Mouse (Mus musculus): Measurements from ENCODE around the gene Ran. TPM values are rescaled to one million over a fixed set of nuclear protein-coding genes. Genes with fewer than 3 reads are reported as not detected.
"Not testable (repeated sequence)": the region's sequence is repeated elsewhere in the genome, so short reads cannot be mapped to it uniquely, and the experiment has no call there.

Ran gene
- total RNA-seq (2021), result 100 to 1,000 TPM; 164 to 165 TPM

DNA sequence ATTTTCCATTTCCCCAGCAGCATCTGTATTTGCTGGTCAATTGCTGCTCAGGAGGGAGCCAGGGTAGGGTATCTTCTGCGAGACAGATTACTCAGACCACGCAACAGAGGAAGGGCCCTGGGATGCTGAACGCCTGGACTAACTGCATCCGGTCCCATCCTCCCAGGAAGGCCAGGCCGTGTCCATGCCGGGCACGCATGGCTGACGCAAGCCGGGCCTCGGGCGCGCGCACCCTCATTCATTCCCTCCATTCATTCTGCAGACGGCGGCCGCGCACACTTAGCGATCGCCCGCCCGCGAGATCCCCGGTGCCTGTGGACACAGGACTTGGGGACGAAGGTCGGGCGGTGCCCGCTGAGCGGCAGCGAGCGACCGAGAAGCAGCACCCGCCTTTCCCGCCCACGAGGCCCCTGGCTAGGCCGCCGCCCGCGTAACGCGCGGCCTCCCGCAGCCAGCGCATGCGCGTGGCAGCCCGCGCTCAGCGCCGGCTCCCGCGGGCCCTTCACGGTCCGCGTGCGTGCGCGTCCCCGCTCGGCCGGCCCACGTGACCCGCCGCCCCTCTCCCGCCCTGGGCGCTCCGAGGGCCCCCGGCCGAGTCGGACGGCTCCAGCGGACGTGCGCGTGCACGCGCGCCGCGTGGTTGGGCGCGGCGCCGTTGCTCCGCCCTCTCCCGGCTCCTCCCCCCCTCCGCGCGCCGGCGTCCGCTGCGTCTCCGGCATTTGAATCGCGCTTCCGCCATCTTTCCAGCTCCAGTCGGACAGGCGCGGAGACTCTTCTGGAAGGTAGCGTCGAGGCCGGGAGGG is at the start of gene Ran:
Gene Ran, plus strand, starts transcription at position 573 of the 803 bp plus-strand sequence.
- intact Hi-C loops (cut with DNase I), result no loop called here
- DNase-seq, result peak; percentile 97

DNA sequence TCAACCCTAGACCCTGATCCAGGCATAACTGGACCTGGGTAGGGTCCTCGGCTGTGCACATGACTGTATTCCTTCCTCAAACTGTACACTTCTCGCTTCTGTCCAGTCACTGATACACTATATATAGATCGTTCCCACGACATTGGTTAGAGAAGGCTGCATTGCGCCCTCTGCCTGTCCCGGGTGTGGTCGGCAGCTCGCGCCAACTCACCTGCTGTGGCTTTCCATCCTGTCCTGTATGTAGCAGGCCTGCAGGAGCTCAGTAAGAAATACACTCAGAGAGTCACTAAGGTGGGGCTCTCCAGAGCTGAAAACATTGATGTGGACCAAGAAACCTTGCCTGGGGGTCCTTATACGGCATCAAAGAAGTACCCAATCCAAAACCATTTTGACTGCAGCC is 49.0 kb upstream of the Ran start:
- DNase-seq, result no peak
- intact Hi-C loops (cut with DNase I), result loop anchor here (5.0 to 10.0 kb wide), 2 partner anchors 239 to 446 kb away; no protein-coding TSS in a partner anchor

DNA sequence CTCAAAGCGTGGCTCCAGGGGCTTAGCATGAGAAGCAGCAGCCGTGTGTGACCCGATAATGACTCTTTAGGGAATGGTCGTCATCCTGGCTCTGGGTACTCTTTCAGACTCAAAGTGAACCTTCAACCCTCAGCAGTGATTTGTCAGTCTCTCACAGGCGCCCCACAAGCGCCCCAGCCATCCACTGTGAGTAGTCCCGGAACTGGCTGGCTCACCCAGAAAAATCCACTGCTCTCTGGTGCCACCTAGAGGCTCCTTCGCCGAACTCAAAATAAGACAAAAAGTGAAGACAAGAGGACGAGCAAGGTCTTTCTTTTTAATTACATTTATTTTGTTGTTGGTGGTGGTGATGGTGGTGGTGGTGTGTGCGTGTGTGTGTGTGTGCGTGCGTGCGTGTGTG is 48.6 kb upstream of the Ran start:
- intact Hi-C loops (cut with DNase I), result loop anchor here (5.0 to 10.0 kb wide), 2 partner anchors 239 to 446 kb away; no protein-coding TSS in a partner anchor
- peak; percentile 70 for DNase-seq

DNA sequence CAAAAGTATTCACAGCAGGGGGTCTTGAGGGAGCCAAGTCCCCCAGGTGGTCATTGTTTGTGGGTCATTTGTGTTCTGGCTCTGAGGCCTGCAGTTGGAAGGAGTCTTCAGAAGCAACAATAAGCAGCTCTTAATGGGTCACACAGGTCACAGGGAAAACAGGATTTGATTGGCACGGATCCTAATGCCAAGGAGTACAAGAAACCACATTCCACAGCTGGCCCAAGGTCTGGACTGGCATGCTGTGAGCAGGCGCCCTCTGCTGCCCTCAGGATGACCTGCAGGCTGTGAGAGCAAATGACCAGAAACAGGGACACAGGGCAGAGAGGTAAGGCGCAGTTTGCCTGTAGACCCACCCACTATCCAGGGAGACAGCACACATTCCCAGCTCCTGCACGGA is 43.6 kb upstream of the Ran start:
- DNase-seq, result peak; percentile 38
- intact Hi-C loops (cut with DNase I), result loop anchor here (10.0 kb wide), 1 partner anchor 451 kb away; no protein-coding TSS in a partner anchor

DNA sequence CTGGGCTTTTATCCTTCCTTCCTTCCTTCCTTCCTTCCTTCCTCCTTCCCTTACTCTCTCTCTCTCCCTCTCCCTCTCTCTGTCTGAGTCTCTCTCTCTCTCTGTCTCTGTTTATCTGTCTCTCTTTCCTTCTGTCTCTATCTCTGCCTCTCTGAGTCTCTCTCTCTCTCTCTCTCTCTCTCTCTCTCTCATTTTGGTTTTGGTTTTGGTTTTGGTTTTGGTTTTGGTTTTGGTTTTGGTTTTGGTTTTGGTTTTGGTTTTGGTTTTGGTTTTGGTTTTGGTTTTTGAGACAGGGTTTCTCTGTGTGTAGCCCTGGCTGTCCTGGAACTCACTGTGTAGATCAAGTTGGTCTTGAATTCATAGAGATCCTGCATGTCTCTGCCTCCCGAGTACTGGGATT is 42.4 kb upstream of the Ran start:
- intact Hi-C loops (cut with DNase I), result loop anchor here (10.0 kb wide), 1 partner anchor 453 kb away; no protein-coding TSS in a partner anchor
- not testable (repeated sequence) for DNase-seq

DNA sequence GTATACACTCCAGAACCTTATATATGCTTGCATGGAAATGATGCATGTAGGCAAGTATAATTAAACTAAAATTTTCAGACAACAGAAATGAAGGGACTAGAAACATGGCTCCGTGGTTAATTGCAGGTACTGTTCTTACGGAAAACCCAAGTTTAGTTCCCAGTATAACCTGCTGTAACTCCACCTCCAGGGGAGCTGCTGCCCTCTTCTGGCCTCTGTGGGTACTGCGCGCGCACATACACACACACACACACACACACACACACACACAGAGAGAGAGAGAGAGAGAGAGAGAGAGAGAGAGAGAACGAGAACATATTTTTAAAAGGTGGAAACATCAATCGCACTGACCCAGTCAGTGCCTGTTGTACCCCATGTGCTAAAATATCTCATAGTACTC is 40.9 kb upstream of the Ran start:
- intact Hi-C loops (cut with DNase I), result loop anchor here (10.0 kb wide), 1 partner anchor 454 kb away; no protein-coding TSS in a partner anchor
- no peak for DNase-seq

DNA sequence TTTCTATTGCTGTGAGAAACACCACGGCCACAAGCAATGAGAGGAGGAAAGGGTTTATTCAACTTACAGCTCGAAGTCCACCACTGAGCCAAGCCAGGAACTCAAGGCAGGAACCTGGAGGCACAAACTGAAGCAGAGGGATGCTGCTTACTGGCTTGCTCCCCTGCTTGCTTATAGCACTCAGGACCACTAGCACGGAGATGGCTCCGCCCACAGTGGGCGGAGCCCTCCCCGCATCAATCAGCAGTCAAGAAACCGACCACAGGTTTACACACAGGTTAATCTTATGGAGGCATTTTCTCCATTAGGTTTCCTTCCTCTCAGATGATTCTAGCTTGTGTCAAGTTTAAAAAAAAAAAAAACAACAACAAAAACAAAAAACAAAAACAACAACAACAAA is 39.0 kb upstream of the Ran start:
- intact Hi-C loops (cut with DNase I), result no loop called here

DNA sequence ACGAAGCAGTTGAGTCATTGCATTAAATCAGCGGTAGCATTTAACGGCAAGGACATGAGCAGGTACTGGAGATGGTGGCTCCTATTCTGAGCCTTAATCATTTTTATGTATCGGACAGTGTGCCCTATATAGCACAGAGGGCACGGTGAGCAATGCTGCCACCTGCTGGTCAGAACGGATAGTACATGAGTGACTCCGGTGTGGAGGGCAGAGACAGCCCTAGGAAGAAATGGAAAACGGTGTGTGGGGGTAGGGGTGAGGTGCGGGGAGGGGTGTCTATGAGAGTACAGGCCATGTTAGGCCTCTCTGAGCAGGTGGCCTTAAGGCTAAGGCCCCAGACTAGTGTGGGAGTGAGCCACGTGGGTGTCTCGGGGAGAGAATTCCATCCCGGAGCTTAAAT is 38.3 kb upstream of the Ran start:
- DNase-seq, result peak; percentile 77
- intact Hi-C loops (cut with DNase I), result no loop called here

More for the DNA sequence above, 39.0 kb upstream of the Ran start:
- DNase-seq, result no peak

DNA sequence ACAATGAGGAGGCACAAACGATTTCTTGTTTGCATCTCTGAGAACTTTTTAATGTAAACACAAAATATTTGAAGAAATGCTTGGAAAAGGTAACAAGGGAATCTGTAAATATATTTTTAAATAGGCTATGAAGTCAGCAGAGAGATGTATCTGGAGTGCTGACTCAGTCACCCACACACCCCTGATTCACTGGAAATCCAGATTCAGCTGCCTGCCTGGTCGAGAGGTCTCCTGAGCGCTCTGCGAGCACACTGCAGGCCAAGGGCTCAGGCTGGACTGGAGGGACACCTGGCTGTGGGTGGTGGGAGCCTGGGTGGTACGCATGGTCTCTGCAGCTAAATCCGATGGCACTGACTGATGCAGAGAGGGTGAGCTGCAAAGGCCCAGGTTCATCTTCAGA is 35.3 kb upstream of the Ran start:
- intact Hi-C loops (cut with DNase I), result no loop called here
- no peak for DNase-seq

DNA sequence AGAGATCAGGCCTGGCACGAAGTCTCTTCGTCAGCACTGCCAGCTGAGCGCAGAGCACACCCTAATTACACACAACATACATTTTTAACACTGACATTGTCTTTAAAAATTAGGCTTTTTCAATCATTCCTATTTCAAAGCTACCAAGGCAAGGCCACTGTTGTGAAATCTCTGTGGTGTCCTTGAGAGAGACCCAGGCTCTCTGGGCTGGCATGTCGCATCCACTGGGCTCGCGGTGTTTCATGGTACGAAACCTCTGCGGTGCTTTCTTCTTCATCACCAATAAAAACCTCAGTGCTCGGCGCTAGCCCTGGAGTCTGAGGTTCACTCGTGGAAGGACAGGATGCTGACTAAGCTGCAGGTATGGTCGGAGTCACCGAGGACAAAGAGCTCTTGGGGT is 33.9 kb upstream of the Ran start:
- no peak for DNase-seq
- intact Hi-C loops (cut with DNase I), result no loop called here

DNA sequence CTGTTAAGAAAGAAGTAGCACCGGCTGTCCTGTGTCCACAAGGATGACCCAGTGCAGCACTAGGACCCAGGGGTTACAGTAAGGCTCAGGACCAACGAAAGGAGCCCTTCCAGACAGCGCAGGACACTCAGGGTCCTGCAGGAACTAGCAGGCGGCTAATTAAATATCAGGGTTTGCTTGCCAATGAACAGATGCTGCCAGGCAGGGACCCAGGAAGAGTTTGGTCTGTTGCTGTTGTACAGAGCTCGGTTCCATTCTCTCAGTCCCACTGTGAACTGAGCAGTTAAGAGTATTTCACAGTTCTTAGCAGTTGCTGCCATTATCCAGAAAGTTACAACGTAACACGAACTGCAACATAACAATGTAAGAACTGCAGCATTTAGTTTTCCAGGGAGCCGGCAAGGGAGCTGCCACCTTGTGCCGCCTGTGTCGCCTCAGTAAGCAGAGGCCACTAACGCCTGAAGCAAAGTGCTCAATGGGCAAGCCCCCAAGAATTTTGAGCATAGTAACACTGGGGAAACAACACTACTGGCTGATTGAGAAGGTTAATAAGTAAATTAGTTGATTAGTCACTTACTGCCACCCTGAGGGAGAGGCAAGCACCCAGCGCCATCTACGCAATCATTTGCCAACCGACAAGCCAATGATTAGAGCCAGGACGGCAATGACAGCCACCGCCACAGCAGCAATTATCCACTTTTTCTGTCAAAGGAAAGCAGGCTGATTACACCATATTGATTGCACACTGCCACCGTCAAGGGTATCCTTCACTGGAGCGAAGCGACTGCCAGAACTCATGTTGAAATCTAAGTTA is 32.5 kb upstream of the Ran start:
- peak; percentile 68 for DNase-seq
- intact Hi-C loops (cut with DNase I), result no loop called here

DNA sequence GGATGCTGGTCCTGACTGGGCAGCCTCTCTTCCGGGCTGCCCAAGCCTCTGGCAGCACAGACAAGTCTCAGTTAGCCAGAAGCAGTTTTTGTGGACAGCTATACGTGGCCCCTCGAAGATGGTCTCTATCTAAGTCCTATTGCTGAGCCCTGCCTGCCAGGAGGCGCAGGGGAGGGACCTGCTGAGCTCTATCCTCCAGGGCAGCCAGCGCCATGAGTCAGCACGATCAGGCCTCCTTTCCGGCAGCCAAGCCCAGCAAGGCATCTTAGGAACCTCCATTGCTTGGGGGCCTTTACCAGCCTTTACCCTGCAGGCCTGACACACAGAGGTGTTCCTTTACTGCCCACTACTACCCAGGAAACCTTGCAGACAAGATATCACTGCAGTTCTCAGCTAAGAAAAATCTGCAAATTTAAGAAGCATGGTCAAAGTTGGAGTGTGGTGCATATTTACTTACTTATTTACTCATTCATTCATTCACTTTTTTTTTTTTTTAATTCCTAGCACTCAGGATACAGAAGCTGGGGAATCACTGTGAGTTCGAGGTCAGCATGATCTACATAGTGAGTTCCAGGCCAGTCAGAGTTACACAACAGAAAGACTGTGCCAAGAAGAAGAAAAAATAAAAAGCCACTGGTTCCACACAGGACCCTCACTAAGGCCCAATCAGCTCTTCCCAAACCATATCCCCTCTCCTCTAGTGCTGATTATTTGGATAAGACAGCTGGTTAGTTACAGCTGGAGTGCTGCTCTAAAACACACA is 19.0 kb upstream of the Ran start:
- intact Hi-C loops (cut with DNase I), result no loop called here
- DNase-seq, result no peak

DNA sequence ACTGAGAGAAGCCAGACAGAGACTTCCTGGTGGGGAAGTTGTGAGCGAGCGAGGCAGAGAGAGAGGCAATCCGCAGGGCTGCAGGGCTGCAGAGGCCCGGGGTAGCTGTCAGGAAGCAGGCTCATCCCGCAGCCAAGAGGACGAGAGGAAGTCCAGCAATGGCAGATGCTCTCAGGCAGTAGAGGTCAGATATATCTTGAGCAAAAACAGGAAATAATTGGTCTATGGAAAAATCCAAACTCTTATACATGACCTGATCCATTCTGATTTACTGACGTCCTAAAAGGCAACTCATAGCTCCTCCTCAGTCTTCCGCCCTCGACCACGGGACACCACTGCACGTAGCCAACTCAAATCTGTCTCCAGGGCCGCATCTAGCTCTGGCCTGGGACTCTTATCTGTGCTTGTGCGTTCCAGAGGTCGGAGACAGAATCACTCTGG is 17.3 kb upstream of the Ran start:
- intact Hi-C loops (cut with DNase I), result no loop called here
- no peak for DNase-seq

DNA sequence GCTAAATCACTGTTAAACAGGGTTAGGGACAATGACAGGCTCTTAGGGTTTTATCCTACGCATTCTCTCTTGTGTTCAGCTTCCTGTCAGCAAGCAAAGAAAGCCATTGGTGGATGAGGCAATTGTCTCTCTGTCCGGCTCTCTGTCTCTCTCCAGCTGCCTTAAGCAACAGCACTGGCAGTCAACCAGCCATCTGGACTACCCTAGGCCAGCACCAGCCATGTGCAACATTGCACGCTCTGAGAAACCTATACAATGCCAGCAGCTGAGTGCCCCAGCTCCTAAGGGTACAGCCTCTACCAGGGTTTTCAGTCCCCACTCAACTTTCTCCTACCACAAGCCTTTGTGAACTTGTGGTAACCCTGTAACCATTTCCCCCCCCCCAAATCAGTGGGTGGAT is 14.5 kb upstream of the Ran start:
- intact Hi-C loops (cut with DNase I), result no loop called here
- peak; percentile 57 for DNase-seq

DNA sequence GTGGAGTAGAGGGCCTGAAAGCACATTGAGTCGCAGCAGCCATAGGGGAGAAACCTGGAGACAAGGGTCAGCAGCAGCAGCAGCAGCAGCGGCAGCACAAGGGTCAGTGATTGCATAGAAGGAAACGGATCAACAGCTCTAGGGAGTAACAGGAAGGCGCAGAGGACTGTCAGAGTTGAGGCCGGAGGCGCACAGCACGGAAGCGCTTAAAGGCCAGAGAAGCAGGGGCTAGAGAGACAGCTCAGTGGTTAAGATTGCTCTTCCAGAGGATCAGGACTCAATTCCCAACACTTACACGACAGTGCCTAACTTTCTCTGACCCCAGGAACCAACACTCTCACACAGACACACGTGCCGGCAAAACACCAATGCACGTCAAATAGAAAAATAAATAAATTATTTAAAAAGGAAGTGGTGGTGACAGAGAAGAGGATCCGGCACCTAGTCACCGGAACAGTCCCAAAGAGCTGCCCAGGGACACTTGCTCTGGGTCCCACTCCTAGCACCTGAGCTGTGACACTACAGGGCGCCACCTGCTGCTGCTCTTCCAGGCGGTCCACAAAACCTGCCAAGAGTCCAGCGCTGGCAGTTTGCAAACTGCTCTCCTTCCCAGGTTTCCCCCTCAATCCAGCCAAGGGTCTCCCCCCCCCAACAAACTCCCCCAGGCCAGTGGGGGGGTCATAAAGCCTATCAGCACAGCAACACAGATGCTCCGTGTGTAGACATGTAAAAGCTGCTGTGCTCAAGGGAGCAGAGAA is 13.7 kb upstream of the Ran start:
- DNase-seq, result no peak
- intact Hi-C loops (cut with DNase I), result no loop called here

DNA sequence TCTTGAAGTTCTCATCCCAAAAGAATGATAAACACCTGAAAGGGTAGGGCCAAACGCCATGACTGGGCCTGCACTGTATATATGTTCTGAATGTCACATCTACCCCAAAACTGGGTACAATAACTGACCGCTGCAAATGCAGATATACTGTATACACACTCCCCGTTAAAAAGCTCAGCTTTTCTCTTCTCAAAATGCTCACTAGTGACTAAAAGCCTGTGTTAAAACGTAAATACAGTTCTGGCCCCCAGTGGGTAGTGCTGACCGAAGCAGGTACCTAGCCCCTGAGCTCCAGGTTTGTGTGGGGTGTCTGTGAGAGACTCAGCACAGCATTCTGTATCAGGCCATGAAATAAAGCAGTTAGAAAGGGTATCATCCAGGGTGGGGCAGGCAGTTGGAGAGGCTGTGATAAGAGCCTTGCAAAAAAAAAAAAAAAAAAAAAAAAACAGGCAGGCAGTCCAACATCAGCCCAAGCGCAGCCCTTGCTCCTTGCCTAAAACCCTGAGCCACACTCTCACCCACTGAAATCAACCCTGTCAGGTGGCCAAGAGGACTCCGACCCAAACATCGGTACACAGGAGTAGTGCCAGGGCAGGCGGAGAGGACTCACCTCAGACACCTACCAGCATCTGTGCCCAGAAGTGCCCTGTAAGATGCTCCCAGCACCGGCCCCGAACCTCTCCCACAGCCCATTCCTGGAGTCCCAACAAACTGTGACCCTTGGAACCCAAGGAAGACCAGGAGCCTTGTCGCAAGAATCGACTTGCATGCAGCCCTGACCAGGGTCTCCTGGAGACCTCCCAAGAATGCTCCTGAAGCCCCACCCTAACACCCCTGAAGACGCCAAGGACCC is 12.5 kb upstream of the Ran start:
- no peak for DNase-seq
- intact Hi-C loops (cut with DNase I), result no loop called here

DNA sequence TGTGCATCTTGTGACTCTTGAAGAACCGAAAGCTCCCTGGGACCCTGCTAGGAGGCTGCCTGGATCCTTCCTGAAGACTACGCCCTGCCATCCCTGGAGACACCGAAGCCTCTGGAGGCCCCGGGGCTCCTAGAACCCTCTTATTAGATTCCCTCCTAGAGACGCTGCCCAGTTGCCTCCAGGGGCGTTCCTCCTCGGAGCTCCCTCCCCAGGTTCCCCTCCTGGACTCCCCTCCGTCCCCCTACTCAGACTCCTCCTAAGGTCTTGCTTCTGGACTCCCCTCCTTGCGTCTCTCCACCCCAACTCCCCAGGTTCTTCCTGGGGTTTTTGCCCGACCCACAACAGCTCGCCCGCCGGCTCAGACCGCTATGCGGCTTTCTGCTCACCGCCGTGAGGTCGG is 11.9 kb upstream of the Ran start:
- intact Hi-C loops (cut with DNase I), result no loop called here
- DNase-seq, result no peak

DNA sequence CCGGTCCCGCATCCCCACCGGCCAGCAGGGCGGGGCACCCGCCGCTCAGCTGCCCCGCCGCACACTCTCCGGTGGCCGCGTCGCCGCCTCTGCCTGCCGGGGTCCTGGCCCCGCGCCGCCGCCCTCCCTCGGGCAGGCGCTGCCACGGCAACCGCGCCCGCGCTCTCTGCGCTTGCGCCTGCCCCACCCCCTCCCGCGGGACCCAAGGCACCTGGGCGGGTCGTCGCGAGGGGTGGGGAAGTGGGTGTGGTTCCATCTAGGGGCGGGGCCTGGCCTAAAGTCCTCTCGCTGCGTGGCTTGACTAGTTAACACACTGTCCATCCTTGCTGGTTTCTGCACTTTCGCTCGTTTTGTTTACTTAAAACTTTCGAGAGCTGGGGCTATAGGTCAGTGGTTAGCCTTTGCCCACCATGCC is 11.4 kb upstream of the Ran start, which contains the start of gene Stx2:
Gene Stx2, minus strand, starts transcription at position 163 of the 415 bp plus-strand sequence.
- intact Hi-C loops (cut with DNase I), result no loop called here
- peak; percentile 91 for DNase-seq

DNA sequence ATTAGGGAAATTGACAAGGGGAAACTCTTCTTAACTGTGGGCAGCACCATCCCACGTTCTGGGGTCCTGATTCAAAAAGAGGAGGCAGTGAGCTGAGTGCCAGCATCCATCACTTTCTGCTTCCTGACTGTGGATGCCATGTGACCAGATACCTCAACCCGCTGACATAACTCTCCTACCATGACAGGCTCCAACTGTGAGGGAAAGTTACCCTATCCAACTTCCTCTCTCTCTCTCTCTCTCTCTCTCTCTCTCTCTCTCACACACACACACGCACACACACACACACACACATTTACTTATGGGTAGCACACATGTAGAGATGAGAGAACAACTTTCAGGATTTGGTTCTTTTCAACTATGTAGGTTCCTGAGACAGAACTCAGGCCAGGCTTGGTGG is 10.3 kb upstream of the Ran start:
- no peak for DNase-seq
- intact Hi-C loops (cut with DNase I), result no loop called here

Measured in left cerebral cortex, postnatal 4 days (tissue).